Mouse (Mus musculus): ENCODE measurements at regions not wholly inside any gene's neighbourhood (a gene's known extent, or its start where the extent isn't known, plus 50 kb on each side); places are given as distances from the start of the nearest gene placed in this dataset.

- Histone ChIP-seq H3K27ac (ENCODE audit: insufficient read depth, low read depth) (no peak overlapping the region), H3K36me3 (replicated peaks in 1 of 2; ENCODE audit: control insufficient read depth in 1 of 2, insufficient read depth in 1 of 2, low read length in 1 of 2) (no peaks in the 10 kb centered on the region), H3K4me1 (ENCODE audit: control insufficient read depth in 1 of 2, insufficient read depth in 2 of 2) (no peaks in the 10 kb centered on the region), H3K9ac (ENCODE audit: insufficient read depth, low read depth) (no peak overlapping the region), H3K4me3 (replicated peaks in 1 of 3; ENCODE audit: low read depth in 2 of 3, low read length in 2 of 3, poor library complexity in 1 of 3) (no peak overlapping the region), H3K9me3 (replicated peaks; ENCODE audit: low read length) (no peaks in the 10 kb centered on the region), H3K27me3 (replicated peaks) (no peaks in the 10 kb centered on the region), H3K4me2 (ENCODE audit: insufficient read depth, low read depth, poor library complexity, severe bottlenecking) (no peak overlapping the region), H3K79me2 (replicated peaks; ENCODE audit: control insufficient read depth, extremely low read depth, insufficient read depth, poor library complexity, severe bottlenecking) (no peaks in the 10 kb centered on the region)
- dilution Hi-C loops (cut with MboI; ENCODE audit: extremely low pct_ligation_motif_present, extremely low pct_unique_long_range_greater_than_20kb, low sequenced_read_pairs) (no loop called here), in situ Hi-C loops (cut with MboI; ENCODE audit: low pct_ligation_motif_present, low pct_unique_long_range_greater_than_20kb, low sequenced_read_pairs) (no loop called here)
- no peak for TF ChIP-seq HCFC1 (IDR thresholded peaks at IDR 0.05; ENCODE audit: low read depth, low read length)
- TF ChIP-seq UBTF (IDR thresholded peaks at IDR 0.05; ENCODE audit: low read depth, low read length): no peak
- TF ChIP-seq CHD1 (IDR thresholded peaks at IDR 0.05; ENCODE audit: low read depth, low read length): no peak
- TF ChIP-seq ZMIZ1 (IDR thresholded peaks at IDR 0.05; ENCODE audit: low read depth, low read length): no peak
- no peak for TF ChIP-seq JUND (conservative IDR thresholded peaks at IDR 0.05; ENCODE audit: low read depth, low read length)
- no peak for TF ChIP-seq CHD2 (IDR thresholded peaks at IDR 0.05; ENCODE audit: low read length)
- TF ChIP-seq JUN (IDR thresholded peaks at IDR 0.05; ENCODE audit: insufficient read depth, low read depth, low read length): no peak
- TF ChIP-seq PAX5 (IDR thresholded peaks at IDR 0.05; ENCODE audit: low read length): no peak
- TF ChIP-seq ZKSCAN1 (IDR thresholded peaks at IDR 0.05; ENCODE audit: borderline replicate concordance, low read depth, low read length): no peak
- TF ChIP-seq KAT2A (IDR thresholded peaks at IDR 0.05; ENCODE audit: insufficient replicate concordance, low read length): no peak
- TF ChIP-seq ELF1 (IDR thresholded peaks at IDR 0.05; ENCODE audit: low read depth, low read length): no peak
- DNase-seq (ENCODE audit: extremely low read depth): no peak
These were observed 54.9 kb upstream of the Clec14a start for GRCm38 (mm10) chr12:58323953-58324352.
